Mouse (Mus musculus): Measurements from ENCODE around the gene Cacna1a. TPM values are rescaled to one million over a fixed set of nuclear protein-coding genes. Genes with fewer than 3 reads are reported as not detected.

Cacna1a gene
- polyA plus RNA-seq, 1 experiment from 2014 or later: 5.2 TPM

GRCm38 (mm10) chr8:84415378-84415898 lies 27.2 kb downstream of the Cacna1a start:
- H3K27me3 ChIP-seq: peaks cover 74% of the 10 kb centered on the region
- WGBS: under 1% methylated on average over 47 of the region's 64 CpGs
- H3K4me2 ChIP-seq: peak overlapping the region; percentile 97
- no peaks in the 10 kb centered on the region for H3K9me3 ChIP-seq
- no peak for ATAC-seq (ENCODE audit: insufficient number of reproducible peaks, low FRiP score, low TSS enrichment, low read depth)
- peak overlapping the region; percentile 17; the same call in 1 of the 2 replicates for H3K9ac ChIP-seq
- H3K4me1 ChIP-seq: peaks cover 20% of the 10 kb centered on the region
- H3K4me3 ChIP-seq: peak overlapping the region; percentile 50
- no peak overlapping the region for H3K27ac ChIP-seq
- H3K36me3 ChIP-seq: no peaks in the 10 kb centered on the region

DNA sequence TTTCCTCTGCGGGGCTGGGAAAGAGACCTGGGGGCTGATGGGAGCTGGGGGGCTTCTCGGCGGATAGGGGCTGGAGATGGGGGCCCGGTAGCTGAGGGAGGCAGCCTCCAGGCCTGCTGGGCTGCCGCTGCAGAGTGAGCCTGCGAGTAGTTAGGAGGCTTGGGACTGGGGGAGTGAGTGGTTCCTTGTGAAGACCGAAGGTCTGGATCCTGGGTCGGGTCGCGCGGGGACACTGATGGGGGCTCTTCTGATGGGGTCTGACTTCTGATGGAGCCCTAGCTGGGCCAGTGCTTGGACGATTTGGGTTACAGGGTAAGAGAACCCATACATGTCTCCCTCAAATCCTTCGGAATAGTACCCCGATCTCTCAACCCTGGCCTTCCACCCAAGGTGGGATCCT lies 27.8 kb downstream of the Cacna1a start:
- H3K36me3 ChIP-seq: no peaks in the 10 kb centered on the region
- H3K4me3 ChIP-seq: peak overlapping the region; percentile 50
- WGBS: 17% methylated on average over 14 of the region's 14 CpGs
- no peak overlapping the region for H3K27ac ChIP-seq
- no peak for ATAC-seq (ENCODE audit: insufficient number of reproducible peaks, low FRiP score, low TSS enrichment, low read depth)
- H3K9ac ChIP-seq: 0 out of 2 replicates have a peak overlapping the region, but pooled peaks have one; percentile 21
- peaks cover 74% of the 10 kb centered on the region for H3K27me3 ChIP-seq
- H3K4me1 ChIP-seq: peaks cover 20% of the 10 kb centered on the region
- peak overlapping the region; percentile 97 for H3K4me2 ChIP-seq
- H3K9me3 ChIP-seq: no peaks in the 10 kb centered on the region

GRCm38 (mm10) chr8:84416915-84417314 lies 28.7 kb downstream of the Cacna1a start:
- no peak for ATAC-seq (ENCODE audit: insufficient number of reproducible peaks, low FRiP score, low TSS enrichment, low read depth)
- H3K9ac ChIP-seq: no peak overlapping the region
- no peaks in the 10 kb centered on the region for H3K9me3 ChIP-seq
- 67% methylated on average over 6 of the region's 6 CpGs for whole genome bisulfite sequencing
- H3K4me3 ChIP-seq: no peak overlapping the region
- no peak overlapping the region for H3K4me2 ChIP-seq
- H3K27me3 ChIP-seq: peaks cover 68% of the 10 kb centered on the region
- peaks cover 20% of the 10 kb centered on the region for H3K4me1 ChIP-seq
- no peaks in the 10 kb centered on the region for H3K36me3 ChIP-seq
- peak overlapping the region; percentile 27; the same call in 1 of the 2 replicates for H3K27ac ChIP-seq

DNA sequence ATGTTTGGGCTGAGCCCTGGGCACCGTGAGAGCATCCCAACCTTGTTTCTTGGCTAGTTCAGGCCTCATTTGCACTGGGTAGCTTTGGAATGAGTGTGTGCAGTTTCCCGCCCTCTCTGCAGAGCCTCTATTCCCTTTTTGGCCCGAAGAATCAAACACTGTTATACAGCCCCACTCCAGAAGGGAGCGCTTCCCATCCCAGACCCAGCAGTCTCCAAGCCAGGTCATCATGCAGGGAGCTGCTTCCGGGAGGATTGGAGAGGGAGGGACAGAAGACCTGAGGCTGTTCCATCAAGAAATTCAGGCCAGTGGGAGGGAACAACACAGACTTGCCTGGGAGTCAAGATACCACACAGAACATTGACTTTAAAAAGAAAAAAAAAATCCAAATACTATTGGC lies 29.6 kb downstream of the Cacna1a start:
- Histone ChIP-seq H3K9me3 (no peaks in the 10 kb centered on the region), H3K9ac (no peak overlapping the region), H3K4me1 (peaks cover 20% of the 10 kb centered on the region), H3K4me3 (no peak overlapping the region), H3K27me3 (peaks cover 60% of the 10 kb centered on the region), H3K27ac (no peak overlapping the region), H3K4me2 (no peak overlapping the region), H3K36me3 (no peaks in the 10 kb centered on the region)
- ATAC-seq (ENCODE audit: insufficient number of reproducible peaks, low FRiP score, low TSS enrichment, low read depth): no peak
- whole genome bisulfite sequencing: 42% methylated on average over 5 of the region's 5 CpGs

GRCm38 (mm10) chr8:84424426-84424825 lies 36.2 kb downstream of the Cacna1a start:
- ATAC-seq (ENCODE audit: insufficient number of reproducible peaks, low FRiP score, low TSS enrichment, low read depth): no peak
- H3K36me3 ChIP-seq: no peaks in the 10 kb centered on the region
- H3K4me3 ChIP-seq: no peak overlapping the region
- no peaks in the 10 kb centered on the region for H3K9me3 ChIP-seq
- no peak overlapping the region for H3K4me2 ChIP-seq
- no peak overlapping the region for H3K27ac ChIP-seq
- H3K9ac ChIP-seq: no peak overlapping the region
- WGBS: 79% methylated on average over 3 of the region's 3 CpGs
- H3K4me1 ChIP-seq: no peaks in the 10 kb centered on the region
- peaks cover 5% of the 10 kb centered on the region; the same call in 1 of the 2 replicates for H3K27me3 ChIP-seq

- Histone ChIP-seq H3K27ac (no peak overlapping the region), H3K4me3 (no peak overlapping the region), H3K4me1 (no peaks in the 10 kb centered on the region), H3K9me3 (no peaks in the 10 kb centered on the region), H3K4me2 (no peak overlapping the region), H3K27me3 (no peaks in the 10 kb centered on the region), H3K9ac (no peak overlapping the region), H3K36me3 (no peaks in the 10 kb centered on the region)
- 82% methylated on average over 7 of the region's 7 CpGs for WGBS
- ATAC-seq (ENCODE audit: insufficient number of reproducible peaks, low FRiP score, low TSS enrichment, low read depth): no peak
Observed at GRCm38 (mm10) chr8:84426087-84426486, 37.8 kb downstream of the Cacna1a start.

DNA sequence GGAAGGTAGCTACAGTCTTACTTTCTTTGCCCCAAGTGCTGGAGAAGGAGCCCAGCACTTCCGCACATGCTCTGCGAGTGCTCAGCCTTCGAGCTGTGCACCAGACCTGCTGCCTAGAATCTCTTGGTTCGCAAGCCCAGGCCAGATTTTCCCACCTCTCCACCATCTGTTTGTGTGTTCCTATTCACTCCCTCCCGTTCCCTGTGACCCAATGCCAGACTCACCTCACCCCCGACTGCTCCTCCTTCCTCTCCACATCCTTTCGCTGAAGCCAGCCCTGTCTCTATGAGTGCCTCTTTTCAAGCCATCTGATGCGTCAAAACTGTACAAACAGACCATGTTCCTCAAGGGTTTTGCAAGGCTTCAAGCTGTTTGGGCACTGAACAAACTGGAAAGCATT lies 38.3 kb downstream of the Cacna1a start:
- Histone ChIP-seq H3K27me3 (no peaks in the 10 kb centered on the region), H3K4me2 (no peak overlapping the region), H3K4me1 (no peaks in the 10 kb centered on the region), H3K36me3 (no peaks in the 10 kb centered on the region), H3K9ac (no peak overlapping the region), H3K27ac (no peak overlapping the region), H3K9me3 (no peaks in the 10 kb centered on the region), H3K4me3 (no peak overlapping the region)
- WGBS: 79% methylated on average over 8 of the region's 8 CpGs
- ATAC-seq (ENCODE audit: insufficient number of reproducible peaks, low FRiP score, low TSS enrichment, low read depth): no peak

- no peak overlapping the region for H3K4me3 ChIP-seq
- no peaks in the 10 kb centered on the region for H3K9me3 ChIP-seq
- 86% methylated on average over 5 of the region's 5 CpGs for WGBS
- H3K4me1 ChIP-seq: no peaks in the 10 kb centered on the region
- no peak for ATAC-seq (ENCODE audit: insufficient number of reproducible peaks, low FRiP score, low TSS enrichment, low read depth)
- H3K27ac ChIP-seq: no peak overlapping the region
- no peaks in the 10 kb centered on the region for H3K27me3 ChIP-seq
- H3K36me3 ChIP-seq: no peaks in the 10 kb centered on the region
- no peak overlapping the region for H3K9ac ChIP-seq
- no peak overlapping the region for H3K4me2 ChIP-seq
Observed at GRCm38 (mm10) chr8:84428034-84428433, 39.8 kb downstream of the Cacna1a start.

DNA sequence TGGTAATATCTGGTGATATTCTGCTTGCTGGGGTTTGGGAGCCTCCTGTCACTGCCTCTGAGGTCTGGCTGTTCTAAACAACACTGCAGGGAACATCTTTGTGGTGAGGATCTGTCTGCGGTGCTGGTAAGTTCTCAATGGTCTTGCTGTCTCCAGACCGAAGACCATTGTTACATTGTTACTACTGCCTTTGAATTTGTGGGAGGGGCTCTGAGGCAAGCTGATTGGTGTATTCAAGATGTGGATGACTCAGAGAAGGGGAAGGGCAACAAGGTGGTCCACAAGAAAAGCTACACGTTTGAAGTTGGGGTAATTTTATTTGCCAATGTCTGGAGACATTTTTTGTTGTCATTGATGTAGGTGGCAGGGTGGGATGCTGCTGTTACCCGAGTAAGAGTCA lies 40.8 kb downstream of the Cacna1a start:
- Histone ChIP-seq H3K4me1 (no peaks in the 10 kb centered on the region), H3K36me3 (no peaks in the 10 kb centered on the region), H3K27me3 (no peaks in the 10 kb centered on the region), H3K27ac (no peak overlapping the region), H3K4me2 (no peak overlapping the region), H3K4me3 (no peak overlapping the region), H3K9ac (no peak overlapping the region), H3K9me3 (no peaks in the 10 kb centered on the region)
- WGBS: 36% methylated on average over 4 of the region's 4 CpGs
- ATAC-seq (ENCODE audit: insufficient number of reproducible peaks, low FRiP score, low TSS enrichment, low read depth): no peak

DNA sequence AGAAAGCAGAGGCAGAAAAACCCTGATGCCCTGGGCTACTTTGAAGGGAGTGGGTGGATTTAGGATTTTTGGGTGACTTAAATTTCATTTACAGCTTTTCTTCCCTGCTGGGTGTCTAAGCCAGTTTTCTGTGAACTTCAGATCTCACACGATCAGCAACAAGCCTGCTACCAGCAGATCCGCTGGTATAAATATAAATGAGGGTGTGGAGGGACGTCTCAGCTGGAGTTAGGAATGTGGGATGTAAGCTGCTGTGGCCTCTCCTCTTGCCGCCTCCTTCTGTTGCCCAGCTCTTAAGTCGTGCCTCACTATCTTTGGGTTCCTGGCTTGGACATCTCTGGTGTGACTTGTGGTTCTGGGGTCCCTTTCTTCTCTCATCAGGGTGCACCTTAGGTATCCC lies 41.3 kb downstream of the Cacna1a start:
- Histone ChIP-seq H3K27ac (no peak overlapping the region), H3K9ac (no peak overlapping the region), H3K36me3 (no peaks in the 10 kb centered on the region), H3K9me3 (no peaks in the 10 kb centered on the region), H3K27me3 (no peaks in the 10 kb centered on the region), H3K4me1 (no peaks in the 10 kb centered on the region), H3K4me2 (no peak overlapping the region), H3K4me3 (no peak overlapping the region)
- 15% methylated on average over 5 of the region's 5 CpGs for WGBS
- ATAC-seq (ENCODE audit: insufficient number of reproducible peaks, low FRiP score, low TSS enrichment, low read depth): no peak

- H3K4me3 ChIP-seq: no peak overlapping the region
- H3K36me3 ChIP-seq: no peaks in the 10 kb centered on the region
- H3K9ac ChIP-seq: no peak overlapping the region
- no peak overlapping the region for H3K27ac ChIP-seq
- WGBS: 61% methylated on average over 10 of the region's 10 CpGs
- no peaks in the 10 kb centered on the region for H3K9me3 ChIP-seq
- H3K27me3 ChIP-seq: no peaks in the 10 kb centered on the region
- no peak overlapping the region for H3K4me2 ChIP-seq
- no peak for ATAC-seq (ENCODE audit: insufficient number of reproducible peaks, low FRiP score, low TSS enrichment, low read depth)
- no peaks in the 10 kb centered on the region for H3K4me1 ChIP-seq
Observed at GRCm38 (mm10) chr8:84435370-84435769, 47.1 kb downstream of the Cacna1a start.

DNA sequence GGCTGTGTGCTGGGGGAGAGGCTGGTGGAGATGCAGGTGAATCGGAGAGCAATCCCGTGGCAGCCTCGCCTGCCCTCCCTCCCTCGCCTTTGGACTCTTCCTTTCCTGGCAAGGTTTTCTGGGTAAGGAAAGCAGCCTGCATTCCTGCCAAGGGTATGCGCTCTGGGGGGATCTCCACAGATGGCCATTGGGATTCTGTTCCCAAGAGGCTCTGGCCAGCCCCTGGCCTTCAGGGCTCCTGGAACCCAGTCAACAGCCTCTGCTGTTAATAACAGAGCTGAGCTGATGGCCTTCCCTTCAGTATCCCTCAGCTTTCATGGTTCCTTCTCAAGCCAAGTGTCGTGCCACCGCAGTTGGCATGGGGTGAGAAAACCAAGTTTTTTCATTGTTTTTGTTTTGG lies 51.6 kb downstream of the Cacna1a start:
- H3K36me3 ChIP-seq: no peaks in the 10 kb centered on the region
- no peak overlapping the region for H3K27ac ChIP-seq
- H3K9ac ChIP-seq: no peak overlapping the region
- no peaks in the 10 kb centered on the region for H3K4me1 ChIP-seq
- no peak overlapping the region for H3K4me2 ChIP-seq
- no peaks in the 10 kb centered on the region for H3K27me3 ChIP-seq
- no peak for ATAC-seq (ENCODE audit: insufficient number of reproducible peaks, low FRiP score, low TSS enrichment, low read depth)
- 92% methylated on average over 7 of the region's 7 CpGs for WGBS
- no peaks in the 10 kb centered on the region for H3K9me3 ChIP-seq
- H3K4me3 ChIP-seq: no peak overlapping the region

DNA sequence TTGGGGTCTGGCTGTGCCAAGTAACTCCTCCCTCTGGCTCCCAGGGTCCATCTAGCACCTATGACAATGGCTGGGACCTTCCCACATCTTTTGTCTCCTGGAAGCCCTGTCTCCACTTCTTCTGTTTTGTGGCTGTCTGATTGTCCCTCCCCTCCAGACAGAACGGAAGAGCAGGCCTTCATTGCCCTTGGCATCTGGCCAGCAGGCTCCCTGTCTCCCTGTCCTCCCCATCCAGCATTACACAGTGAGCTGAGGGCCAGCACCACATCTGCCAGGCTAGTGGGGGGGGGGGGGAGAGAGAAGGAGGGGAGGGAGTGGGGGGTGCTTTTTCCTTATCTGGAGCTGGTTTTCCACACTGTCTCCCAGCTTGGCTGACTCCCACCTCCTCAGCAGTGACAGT lies 53.8 kb downstream of the Cacna1a start:
- no peaks in the 10 kb centered on the region for H3K27me3 ChIP-seq
- no peak overlapping the region for H3K4me2 ChIP-seq
- no peaks in the 10 kb centered on the region for H3K4me1 ChIP-seq
- ATAC-seq (ENCODE audit: insufficient number of reproducible peaks, low FRiP score, low TSS enrichment, low read depth): no peak
- no peak overlapping the region for H3K27ac ChIP-seq
- H3K9me3 ChIP-seq: no peaks in the 10 kb centered on the region
- WGBS: 8% methylated on average over 1 of the region's 1 CpGs
- no peaks in the 10 kb centered on the region for H3K36me3 ChIP-seq
- H3K9ac ChIP-seq: no peak overlapping the region
- H3K4me3 ChIP-seq: no peak overlapping the region

All from limb, embryonic 15.5 days (tissue).